Mouse (Mus musculus): ENCODE measurements around the gene Arrdc1. TPM values are rescaled to one million over a fixed set of nuclear protein-coding genes. Genes with fewer than 3 reads are reported as not detected.

Arrdc1 gene
- total RNA-seq, 2 experiments from 2014 or later = 24.5 to 48.3 TPM

Other genes starting within 250 kb of the Arrdc1 start
- 0.10 and 0.68 TPM in 2 replicates for gene Cacna1b, start 172.1 kb downstream of the Arrdc1 start, total RNA-seq (2015)
- gene Cacna1b, start 172.1 kb downstream of the Arrdc1 start, total RNA-seq (2017) = 0.08 and 0.20 TPM in 2 replicates
- 34.4 and 36.7 TPM in 2 replicates for gene Ehmt1, start 15.6 kb downstream of the Arrdc1 start, total RNA-seq (2015)
- gene Ehmt1, start 15.6 kb downstream of the Arrdc1 start, total RNA-seq (2017) = 63.1 and 87.0 TPM in 2 replicates
- 16.0 and 19.1 TPM in 2 replicates for gene Zmynd19, start 14.5 kb upstream of the Arrdc1 start, total RNA-seq (2015)
- 42.9 and 62.2 TPM in 2 replicates for gene Zmynd19, start 14.5 kb upstream of the Arrdc1 start, total RNA-seq (2017)
- gene Dph7, start 27.1 kb upstream of the Arrdc1 start, total RNA-seq (2015) = 20.8 TPM in 2 replicates
- gene Dph7, start 27.1 kb upstream of the Arrdc1 start, total RNA-seq (2017) = 15.5 and 26.2 TPM in 2 replicates
- gene Mrpl41, start 39.8 kb upstream of the Arrdc1 start, total RNA-seq (2015) = 70.4 and 82.4 TPM in 2 replicates
- 117 and 161 TPM in 2 replicates for gene Mrpl41, start 39.8 kb upstream of the Arrdc1 start, total RNA-seq (2017)
- gene Pnpla7, start 40.8 kb upstream of the Arrdc1 start, total RNA-seq (2015) = 28.4 and 28.7 TPM in 2 replicates
- 29.6 and 30.4 TPM in 2 replicates for gene Pnpla7, start 40.8 kb upstream of the Arrdc1 start, total RNA-seq (2017)
- 4.0 and 7.8 TPM in 2 replicates for gene Nsmf, start 119.1 kb upstream of the Arrdc1 start, total RNA-seq (2015)
- 3.7 and 5.7 TPM in 2 replicates for gene Nsmf, start 119.1 kb upstream of the Arrdc1 start, total RNA-seq (2017)
- not detected in 2 replicates for gene Entpd8, start 145.1 kb upstream of the Arrdc1 start, total RNA-seq (2015)
- not detected in 2 replicates for gene Entpd8, start 145.1 kb upstream of the Arrdc1 start, total RNA-seq (2017)
- not detected in 2 replicates for gene Noxa1, start 159.9 kb upstream of the Arrdc1 start, total RNA-seq (2015)
- not detected in 2 replicates for gene Noxa1, start 159.9 kb upstream of the Arrdc1 start, total RNA-seq (2017)
- 0.42 and 0.51 TPM in 2 replicates for gene Nrarp, start 245.5 kb upstream of the Arrdc1 start, total RNA-seq (2015)
- 0.78 and 1.3 TPM in 2 replicates for gene Nrarp, start 245.5 kb upstream of the Arrdc1 start, total RNA-seq (2017)